Mouse (Mus musculus) midbrain, embryonic 11.5 days (tissue): ENCODE measurements around the gene D7Ertd443e. TPM values are rescaled to one million over a fixed set of nuclear protein-coding genes. Genes with fewer than 3 reads are reported as not detected.
A peak's percentile ranks its signal among the peaks of the same experiment; 100 is the strongest.

Experiments used
- ATAC-seq: fragments of 200-750 bp; cut with Nextera tagmentation; 2 replicates; pipeline ENCODE4 v1.8.0; 2017; ENCODE audit warnings: moderate TSS enrichment, moderate library complexity; ENCODE audit not compliant: low FRiP score
- DNase-seq: peaks from one replicate; pipeline ENCODE4 v3.0.0; 2015; ENCODE audit warnings: low spot score; ENCODE audit errors: missing footprints
- H3K27ac ChIP-seq: fragments of 300-500 bp; sonication (generic); 2 replicates; pipeline ENCODE4 v1.5.1; 2014; ENCODE audit warnings: low read depth, low read length
- H3K27me3 ChIP-seq: fragments of 300-500 bp; sonication (generic); 2 replicates; pipeline ENCODE4 v1.6.1; 2014; ENCODE audit warnings: mild to moderate bottlenecking, low read length, moderate library complexity, mixed read lengths; ENCODE audit not compliant: control insufficient read depth, insufficient read depth
- H3K36me3 ChIP-seq: fragments of 300-500 bp; sonication (generic); 2 replicates; pipeline ENCODE4 v1.6.1; 2014; ENCODE audit warnings: mild to moderate bottlenecking, low read length, moderate library complexity, mixed read lengths; ENCODE audit not compliant: control insufficient read depth, insufficient read depth
- H3K4me1 ChIP-seq: fragments of 300-500 bp; sonication (generic); 2 replicates; pipeline ENCODE4 v1.6.1; 2014; ENCODE audit warnings: low read length; ENCODE audit not compliant: control insufficient read depth, insufficient read depth
- H3K4me2 ChIP-seq: fragments of 300-500 bp; sonication (generic); 2 replicates; pipeline ENCODE4 v1.6.1; 2014; ENCODE audit warnings: mild to moderate bottlenecking, moderate library complexity
- H3K4me3 ChIP-seq: fragments of 300-500 bp; sonication (generic); 2 replicates; pipeline ENCODE4 v1.5.1; 2014; ENCODE audit warnings: low read depth, low read length
- H3K9ac ChIP-seq: fragments of 300-500 bp; sonication (generic); 2 replicates; pipeline ENCODE4 v1.6.1; 2014; ENCODE audit warnings: low read length
- H3K9me3 ChIP-seq: fragments of 300-500 bp; sonication (generic); 2 replicates; pipeline ENCODE4 v1.6.1; 2016; ENCODE audit warnings: low read length; ENCODE audit not compliant: control insufficient read depth
- whole genome bisulfite sequencing: fragments of 180-500 bp; shearing (Covaris S2); extraction: QIAGEN DNeasy Blood & Tissue Kit; methylation state at CpG from one replicate; pipeline ENCODE4 v1.1.7; 2014; 5-methylcytosine and 5-hydroxymethylcytosine counted together
- polyA plus RNA-seq: library from polyadenylated mRNA; unstranded; fragments of >200 nt; fragmentation: Nextera tagmentation; extraction: Ambion mirVana; gene quantifications from 2 replicates; pipeline ENCODE4 v1.2.1, GENCODE M21; 2014

Gene D7Ertd443e
- polyA plus RNA-seq, 1 experiment from 2014 or later = not detected

DNA sequence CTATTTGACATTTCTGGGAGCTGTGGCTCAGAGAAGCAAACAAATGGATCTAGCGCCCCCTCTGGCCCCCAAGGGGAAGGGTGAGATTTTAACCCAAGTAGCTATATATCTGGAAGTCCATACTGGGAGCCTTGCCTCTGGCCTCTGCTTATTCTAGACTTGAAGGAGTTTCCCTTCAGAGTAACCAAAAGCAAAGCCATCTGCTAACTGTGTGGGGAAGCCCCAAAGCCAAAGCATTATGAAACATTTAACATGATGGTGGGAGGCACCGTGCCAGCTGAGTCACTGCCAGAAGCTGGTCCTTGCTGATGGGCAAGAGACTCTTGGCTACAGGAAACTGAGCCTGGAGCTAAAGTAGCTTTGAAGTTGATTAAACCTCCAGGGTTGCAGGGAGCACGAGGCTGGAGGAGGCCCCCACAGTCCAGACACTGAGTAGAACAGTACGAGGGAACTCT is 4.0 kb downstream of the D7Ertd443e start:
- Histone ChIP-seq H3K27me3 (no peaks in the 10 kb centered on the region), H3K9me3 (no peaks in the 10 kb centered on the region), H3K36me3 (no peaks in the 10 kb centered on the region), H3K4me1 (no peaks in the 10 kb centered on the region), H3K4me3 (no peak overlapping the region), H3K27ac (no peak overlapping the region), H3K9ac (no peak overlapping the region), H3K4me2 (no peak overlapping the region)
- DNase-seq (no peak), ATAC-seq (no peak)
- WGBS = 52% methylated on average over 4 of the region's 4 CpGs

DNA sequence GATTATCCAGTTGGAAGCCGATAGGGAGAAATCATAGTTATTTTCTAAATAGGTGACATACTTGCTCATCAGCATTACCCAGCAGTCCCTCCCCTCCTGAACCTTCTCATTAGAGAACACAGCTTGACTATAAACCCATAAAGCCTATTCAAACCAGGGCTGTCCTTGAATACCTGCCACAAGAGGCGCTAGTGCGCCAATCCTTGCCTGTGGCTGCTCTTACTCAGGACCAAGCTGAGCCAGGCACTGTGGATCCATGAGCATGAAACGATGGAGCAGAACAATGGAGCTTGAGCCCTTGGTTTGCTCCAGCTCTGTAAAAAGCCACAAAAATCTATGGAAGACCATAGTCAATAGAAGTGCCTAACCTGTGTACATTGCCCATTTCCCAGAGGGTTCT is 7.2 kb downstream of the D7Ertd443e start:
- no peaks in the 10 kb centered on the region for H3K4me1 ChIP-seq
- H3K27me3 ChIP-seq = no peaks in the 10 kb centered on the region
- DNase-seq (peak; percentile 91), ATAC-seq (no peak)
- no peak overlapping the region for H3K27ac ChIP-seq
- H3K36me3 ChIP-seq = no peaks in the 10 kb centered on the region
- H3K4me3 ChIP-seq = no peak overlapping the region
- no peaks in the 10 kb centered on the region for H3K9me3 ChIP-seq
- H3K9ac ChIP-seq = no peak overlapping the region
- WGBS = 42% methylated on average over 4 of the region's 4 CpGs
- H3K4me2 ChIP-seq = no peak overlapping the region

DNA sequence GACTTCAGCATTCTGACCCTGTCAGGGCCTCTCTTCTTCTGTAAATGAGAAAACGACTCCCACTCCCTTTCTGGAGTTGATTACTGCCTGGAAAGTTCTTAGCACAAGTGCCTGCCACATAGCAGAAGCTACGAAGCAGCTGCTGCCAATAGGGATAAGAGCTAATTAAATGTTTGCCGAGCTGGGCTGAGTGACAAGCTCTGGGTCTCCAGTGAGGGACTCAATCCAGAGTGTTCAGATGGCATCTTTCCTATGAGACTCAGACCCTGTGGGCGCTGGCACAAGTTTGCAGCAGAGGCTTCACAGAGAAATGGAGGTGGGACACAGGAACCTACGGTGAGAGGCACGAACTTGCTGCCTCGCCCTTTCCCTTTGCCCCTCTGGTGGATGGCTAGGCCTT is 8.7 kb downstream of the D7Ertd443e start:
- H3K4me1 ChIP-seq = no peaks in the 10 kb centered on the region
- H3K27ac ChIP-seq = no peak overlapping the region
- no peaks in the 10 kb centered on the region for H3K9me3 ChIP-seq
- no peak overlapping the region for H3K9ac ChIP-seq
- H3K4me2 ChIP-seq = no peak overlapping the region
- no peaks in the 10 kb centered on the region for H3K36me3 ChIP-seq
- no peak for ATAC-seq
- 77% methylated on average over 7 of the region's 7 CpGs for WGBS
- no peaks in the 10 kb centered on the region for H3K27me3 ChIP-seq
- H3K4me3 ChIP-seq = no peak overlapping the region
- no peak for DNase-seq

DNA sequence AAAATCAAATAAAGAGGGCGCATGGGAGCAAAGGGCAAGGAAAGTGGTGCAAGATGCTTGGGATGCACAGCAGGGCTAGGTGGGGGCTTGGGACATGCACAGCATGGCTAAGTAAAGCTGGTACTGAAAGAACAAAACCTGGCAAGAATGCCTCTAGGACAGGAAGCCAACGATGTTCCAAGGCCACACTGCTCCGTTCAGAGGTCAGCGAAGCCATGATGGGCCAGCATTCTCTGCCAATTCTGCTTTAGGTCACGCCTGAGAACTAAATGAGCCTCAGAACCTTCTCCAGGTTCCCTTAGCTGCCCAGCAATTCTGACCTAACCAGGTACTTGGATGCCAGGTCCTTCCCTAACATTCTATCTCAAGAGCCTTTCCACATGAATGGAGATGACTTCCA is 13.2 kb downstream of the D7Ertd443e start:
- Histone ChIP-seq H3K27me3 (no peaks in the 10 kb centered on the region), H3K27ac (no peak overlapping the region), H3K36me3 (no peaks in the 10 kb centered on the region), H3K4me2 (no peak overlapping the region), H3K9ac (no peak overlapping the region), H3K4me1 (no peaks in the 10 kb centered on the region), H3K4me3 (no peak overlapping the region), H3K9me3 (no peaks in the 10 kb centered on the region)
- ATAC-seq (no peak), DNase-seq (no peak)
- 60% methylated on average over 5 of the region's 5 CpGs for WGBS

DNA sequence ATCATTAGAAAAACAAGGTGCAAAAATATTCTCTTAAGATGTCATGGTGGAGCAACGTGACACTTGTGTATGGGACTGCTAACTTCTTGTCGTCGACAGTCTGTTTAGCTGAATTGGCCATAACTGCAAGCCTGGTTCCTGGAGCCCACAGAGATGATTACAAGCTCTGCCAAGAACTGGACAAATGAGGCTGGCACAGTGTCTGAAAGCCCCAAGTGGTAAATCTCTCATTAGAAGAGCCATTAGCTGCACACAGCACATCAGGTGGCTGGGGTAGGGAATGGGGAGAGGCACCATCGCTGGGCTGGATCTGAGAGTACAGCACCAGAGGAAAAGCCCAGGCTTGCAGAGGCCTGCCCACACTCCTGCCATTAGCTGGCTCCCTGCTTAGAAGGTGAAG is 16.2 kb downstream of the D7Ertd443e start:
- Histone ChIP-seq H3K4me1 (no peaks in the 10 kb centered on the region), H3K9me3 (no peaks in the 10 kb centered on the region), H3K4me3 (no peak overlapping the region), H3K27ac (no peak overlapping the region), H3K4me2 (no peak overlapping the region), H3K36me3 (no peaks in the 10 kb centered on the region), H3K9ac (no peak overlapping the region), H3K27me3 (no peaks in the 10 kb centered on the region)
- ATAC-seq (no peak), DNase-seq (peak; percentile 67)
- 90% methylated on average over 4 of the region's 4 CpGs for WGBS

DNA sequence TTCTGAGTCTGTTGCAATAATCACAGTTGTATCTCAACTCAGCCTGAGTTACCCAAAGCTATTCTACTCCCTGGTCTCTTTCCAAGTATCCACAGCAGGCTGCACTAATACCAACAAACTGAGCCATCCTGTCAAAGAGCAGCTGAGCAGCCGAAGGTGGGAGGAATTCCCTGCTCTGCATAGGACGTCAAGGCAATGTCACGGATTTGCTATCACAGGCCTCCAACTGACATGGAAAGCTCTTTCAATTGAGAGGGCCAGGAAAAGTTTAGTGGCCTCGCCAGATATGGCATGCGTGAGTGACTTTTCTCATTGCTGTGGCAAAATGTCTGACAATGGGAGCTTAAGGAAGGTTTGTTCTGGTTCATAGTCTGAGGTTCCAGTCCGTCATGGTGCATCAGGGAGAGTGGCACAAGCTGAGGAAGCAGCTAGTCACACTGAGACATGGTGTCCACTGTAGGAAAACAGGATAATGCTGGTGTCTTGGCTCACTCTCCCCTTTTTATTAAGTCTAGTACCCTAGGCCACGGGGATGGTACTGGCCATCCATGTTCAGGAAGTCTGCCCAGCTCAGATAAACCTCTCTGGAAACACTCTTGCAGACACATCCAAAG is 23.1 kb downstream of the D7Ertd443e start:
- Histone ChIP-seq H3K4me2 (no peak overlapping the region), H3K27me3 (no peaks in the 10 kb centered on the region), H3K27ac (no peak overlapping the region), H3K9ac (no peak overlapping the region), H3K9me3 (no peaks in the 10 kb centered on the region), H3K36me3 (no peaks in the 10 kb centered on the region), H3K4me1 (no peaks in the 10 kb centered on the region), H3K4me3 (no peak overlapping the region)
- 34% methylated on average over 7 of the region's 7 CpGs for WGBS
- ATAC-seq (peak; percentile 89), DNase-seq (no peak)

DNA sequence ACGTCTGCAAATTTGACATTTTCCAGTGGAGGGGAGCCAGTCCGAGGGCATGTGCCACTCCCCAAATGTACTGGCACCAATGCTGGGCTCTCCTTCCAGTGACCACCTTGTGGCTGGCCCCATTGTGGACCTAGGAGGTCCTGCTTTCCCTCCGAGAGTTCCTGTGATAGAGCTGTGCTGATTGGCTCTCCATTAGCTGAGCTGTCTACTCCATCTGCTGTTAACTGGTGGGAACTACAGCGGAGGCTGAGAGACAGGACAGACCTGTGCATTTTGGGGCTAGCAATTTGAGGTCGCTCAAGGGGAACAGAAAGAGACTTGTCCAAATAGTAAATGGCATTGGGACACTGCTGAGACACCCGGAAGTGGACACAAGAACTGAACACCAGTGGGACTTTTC is 36.6 kb downstream of the D7Ertd443e start:
- DNase-seq = peak; percentile 90
- H3K27ac ChIP-seq = no peak overlapping the region
- H3K27me3 ChIP-seq = no peaks in the 10 kb centered on the region
- no peaks in the 10 kb centered on the region for H3K4me1 ChIP-seq
- peak; percentile 58; the same call in 1 of the 2 replicates for ATAC-seq
- H3K9me3 ChIP-seq = no peaks in the 10 kb centered on the region
- no peak overlapping the region for H3K4me2 ChIP-seq
- no peak overlapping the region for H3K9ac ChIP-seq
- no peak overlapping the region for H3K4me3 ChIP-seq
- WGBS = 43% methylated on average over 6 of the region's 6 CpGs
- no peaks in the 10 kb centered on the region for H3K36me3 ChIP-seq

DNA sequence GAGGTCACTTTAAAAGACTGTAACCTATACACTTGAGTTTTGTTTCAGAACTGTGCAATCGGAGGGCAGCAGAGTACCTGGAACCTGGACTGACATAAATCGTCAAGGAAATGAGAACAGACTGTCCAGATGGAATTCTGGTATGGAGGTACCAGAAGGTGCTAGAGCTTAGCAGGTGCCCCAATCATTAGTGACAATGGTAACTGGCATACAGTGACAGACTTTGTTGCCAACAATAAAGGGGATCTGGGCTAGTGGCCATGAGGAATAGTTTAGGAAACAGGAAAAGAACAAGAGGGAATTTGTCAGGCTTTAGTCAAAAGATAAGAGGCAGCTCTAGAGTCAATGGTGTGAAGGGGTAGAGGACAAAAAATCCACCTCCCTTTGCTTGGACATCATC is 43.3 kb downstream of the D7Ertd443e start:
- no peak overlapping the region for H3K27ac ChIP-seq
- DNase-seq = no peak
- WGBS = 84% methylated on average over 2 of the region's 2 CpGs
- no peak overlapping the region for H3K4me2 ChIP-seq
- no peaks in the 10 kb centered on the region for H3K36me3 ChIP-seq
- no peak overlapping the region for H3K4me3 ChIP-seq
- no peak for ATAC-seq
- H3K9me3 ChIP-seq = no peaks in the 10 kb centered on the region
- H3K4me1 ChIP-seq = no peaks in the 10 kb centered on the region
- no peaks in the 10 kb centered on the region for H3K27me3 ChIP-seq
- H3K9ac ChIP-seq = no peak overlapping the region

DNA sequence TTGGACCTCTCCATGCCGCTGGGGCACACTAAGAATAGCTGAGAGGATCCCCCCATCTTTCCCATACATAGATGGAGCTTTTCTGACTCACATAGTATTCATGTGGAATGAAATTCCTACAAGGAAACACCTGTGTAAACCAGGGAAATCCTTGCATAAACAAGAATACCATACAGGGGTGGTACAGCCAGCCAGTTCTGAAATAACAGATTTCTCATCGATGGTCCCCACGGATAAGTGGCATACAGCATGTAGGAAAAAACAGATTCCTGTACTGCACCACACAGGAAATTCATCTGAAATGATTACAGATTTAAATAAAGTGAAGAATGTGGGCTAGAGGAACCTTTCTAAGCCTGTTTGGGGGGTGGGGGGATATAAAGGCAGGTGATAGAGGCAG is 49.5 kb downstream of the D7Ertd443e start:
- DNase-seq (peak; percentile 79), ATAC-seq (no peak)
- Histone ChIP-seq H3K4me2 (no peak overlapping the region), H3K4me3 (no peak overlapping the region), H3K4me1 (no peaks in the 10 kb centered on the region), H3K9me3 (no peaks in the 10 kb centered on the region), H3K27ac (no peak overlapping the region), H3K27me3 (no peaks in the 10 kb centered on the region), H3K9ac (no peak overlapping the region), H3K36me3 (no peaks in the 10 kb centered on the region)
- WGBS = 82% methylated on average over 3 of the region's 3 CpGs
